Mouse (Mus musculus) hindbrain, embryonic 13.5 days (tissue): ENCODE data around the gene Efhc2. TPM values are rescaled to one million over a fixed set of nuclear protein-coding genes. Genes with fewer than 3 reads are reported as not detected.

Experiments
- ATAC-seq: fragments of 200-750 bp; cut with Nextera tagmentation; 2 replicates; pipeline ENCODE4 v1.8.0; 2017; ENCODE audit warnings: moderate TSS enrichment; ENCODE audit not compliant: low FRiP score
- H3K27ac ChIP-seq: fragments of 300-500 bp; sonication (generic); 2 replicates; pipeline ENCODE4 v1.5.1; 2015; ENCODE audit warnings: inconsistent platforms, mild to moderate bottlenecking, moderate library complexity
- H3K27me3 ChIP-seq: fragments of 300-500 bp; sonication (generic); 2 replicates; pipeline ENCODE4 v1.6.1; 2015; ENCODE audit warnings: mild to moderate bottlenecking, inconsistent platforms
- H3K36me3 ChIP-seq: fragments of 300-500 bp; sonication (generic); 2 replicates; pipeline ENCODE4 v1.6.1; 2015; ENCODE audit warnings: mild to moderate bottlenecking, inconsistent platforms
- H3K4me1 ChIP-seq: fragments of 300-500 bp; sonication (generic); replicated peaks from 2 replicates; pipeline ENCODE4 v1.6.1; 2015; ENCODE audit warnings: inconsistent platforms
- H3K4me2 ChIP-seq: fragments of 300-500 bp; sonication (generic); 2 replicates; pipeline ENCODE4 v1.6.1; 2015; ENCODE audit warnings: inconsistent platforms, mild to moderate bottlenecking, moderate library complexity
- H3K4me3 ChIP-seq: fragments of 300-500 bp; sonication (generic); 2 replicates; pipeline ENCODE4 v1.5.1; 2015; ENCODE audit warnings: mild to moderate bottlenecking, inconsistent platforms
- H3K9ac ChIP-seq: fragments of 300-500 bp; sonication (generic); 2 replicates; pipeline ENCODE4 v1.6.1; 2015; ENCODE audit warnings: mild to moderate bottlenecking, inconsistent platforms
- H3K9me3 ChIP-seq: fragments of 300-500 bp; sonication (generic); 2 replicates; pipeline ENCODE4 v1.6.1; 2016; ENCODE audit warnings: inconsistent platforms
- WGBS: fragments of 180-500 bp; shearing (Covaris S2); methylation state at CpG from one replicate; pipeline ENCODE4 v1.1.7; 2015; 5-methylcytosine and 5-hydroxymethylcytosine counted together
- polyA plus RNA-seq: library from polyadenylated mRNA; unstranded; fragments of >200 nt; fragmentation: Nextera tagmentation; extraction: Ambion mirVana; gene quantifications from 2 replicates; pipeline ENCODE4 v1.2.1, GENCODE M21; 2015

Efhc2 gene
- 1.2 and 1.4 TPM in 2 replicates for polyA plus RNA-seq

DNA sequence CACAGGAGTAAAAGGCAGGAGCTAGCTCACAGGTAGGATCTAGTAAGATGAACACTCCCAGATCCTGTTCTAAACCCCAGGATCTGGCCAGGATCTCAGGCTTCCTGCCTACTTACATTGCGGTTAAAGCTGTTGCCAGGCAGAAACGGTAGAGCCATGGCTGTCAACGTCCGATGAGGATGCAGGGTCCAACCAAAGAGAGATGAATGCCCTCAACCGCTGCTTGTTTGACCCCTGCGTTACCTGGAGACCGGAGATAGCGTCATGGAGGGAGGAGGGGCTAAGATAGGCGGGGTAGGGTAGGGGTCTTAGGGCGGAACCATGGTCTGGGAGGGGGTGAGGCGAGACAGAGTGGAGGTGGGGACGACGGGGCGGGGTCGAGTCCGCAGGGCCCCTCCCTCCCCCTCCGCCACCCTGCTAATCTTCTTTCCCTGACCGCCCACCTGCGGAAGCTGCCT, at the start of gene Efhc2:
TSS of gene Efhc2 (minus strand) at position 243 of the 458 bp plus-strand sequence.
- peak; percentile 84 for ATAC-seq
- WGBS: 18% methylated on average over 18 of the region's 19 CpGs
- no peaks in the 10 kb centered on the region for H3K27me3 ChIP-seq
- H3K4me3 ChIP-seq: peak within 1 kb of the TSS; percentile 41
- H3K4me2 ChIP-seq: peak within 1 kb of the TSS; percentile 63
- H3K4me1 ChIP-seq: no peaks in the 10 kb centered on the region
- no peaks in the 10 kb centered on the region for H3K36me3 ChIP-seq
- H3K9ac ChIP-seq: peak within 1 kb of the TSS; percentile 60; the same call in 1 of the 2 replicates
- H3K27ac ChIP-seq: no peak within 1 kb of the TSS
- no peaks in the 10 kb centered on the region for H3K9me3 ChIP-seq

DNA sequence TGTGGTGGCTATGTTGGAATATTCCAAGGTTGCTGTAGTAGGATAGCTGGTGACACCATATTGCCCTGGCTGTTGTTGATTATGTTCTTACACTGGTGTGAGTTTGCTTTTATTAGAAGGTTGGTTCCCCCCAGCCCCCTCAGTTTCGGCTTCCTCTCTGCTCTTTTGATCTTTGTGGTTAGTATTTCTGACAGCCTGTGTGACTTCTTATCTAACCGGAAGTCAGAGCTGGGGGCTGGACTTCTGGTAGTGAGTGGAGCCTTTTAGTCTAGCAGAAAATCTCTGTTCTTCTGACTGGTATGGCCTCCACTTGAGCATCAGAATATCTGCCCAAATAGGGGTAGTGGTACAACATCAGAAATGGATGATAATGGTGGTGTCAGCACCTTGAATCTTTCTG, 45.9 kb upstream of the Efhc2 start:
- no peak overlapping the region for H3K27ac ChIP-seq
- H3K9ac ChIP-seq: no peak overlapping the region
- no peak for ATAC-seq
- H3K4me3 ChIP-seq: no peak overlapping the region
- no peaks in the 10 kb centered on the region for H3K4me1 ChIP-seq
- H3K27me3 ChIP-seq: no peaks in the 10 kb centered on the region
- 79% methylated on average over 2 of the region's 2 CpGs for WGBS
- no peaks in the 10 kb centered on the region for H3K36me3 ChIP-seq
- no peaks in the 10 kb centered on the region for H3K9me3 ChIP-seq
- H3K4me2 ChIP-seq: no peak overlapping the region

DNA sequence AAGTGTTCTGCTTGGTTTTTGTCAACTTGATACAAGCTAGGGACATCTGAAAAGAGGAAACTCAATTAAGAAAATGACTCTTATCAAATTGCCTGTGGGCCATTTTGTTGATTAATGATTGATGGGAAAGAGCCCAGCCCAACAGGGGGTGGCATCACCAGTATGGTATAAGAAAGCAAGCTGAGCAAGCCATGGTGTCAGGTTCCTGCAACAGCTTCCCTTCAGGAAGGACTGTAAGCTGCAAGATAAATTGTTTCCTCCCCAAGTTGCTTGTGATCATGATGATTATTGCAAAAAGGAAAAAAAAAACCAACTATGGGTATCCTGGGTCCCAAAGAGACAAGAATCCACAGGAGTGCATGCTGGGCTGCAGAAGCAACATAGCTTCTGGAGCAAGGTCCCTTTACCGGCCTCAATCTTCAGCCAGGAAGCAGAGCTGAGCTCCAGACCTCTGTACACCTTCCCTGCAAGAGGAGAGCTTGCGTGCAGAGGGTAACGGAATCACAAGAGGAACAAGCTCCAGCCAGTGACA, 18.8 kb downstream of the Efhc2 start:
- no peak for ATAC-seq
- 94% methylated on average over 3 of the region's 3 CpGs for WGBS

DNA sequence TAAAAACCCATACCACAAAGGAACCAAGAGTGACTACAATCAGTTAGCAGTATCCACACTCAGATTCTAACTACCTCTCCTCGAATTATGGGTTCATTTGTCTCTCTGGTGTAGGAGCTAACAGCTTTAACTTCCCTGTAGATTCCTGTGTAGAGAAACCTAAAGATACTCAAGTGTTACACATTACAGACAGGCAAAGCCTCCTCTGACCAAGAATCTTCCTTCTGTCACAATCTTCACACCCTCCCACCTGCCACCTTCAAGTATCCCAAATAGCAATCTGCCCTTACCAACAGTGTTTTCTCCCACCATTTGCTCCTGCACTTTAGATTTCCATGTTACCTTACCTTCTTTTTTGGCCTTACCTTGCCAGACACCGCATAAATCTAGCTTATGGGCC, 35.3 kb downstream of the Efhc2 start:
- 65% methylated on average over 2 of the region's 2 CpGs for WGBS
- no peaks in the 10 kb centered on the region for H3K4me1 ChIP-seq
- no peak overlapping the region for H3K9ac ChIP-seq
- no peaks in the 10 kb centered on the region for H3K9me3 ChIP-seq
- ATAC-seq: no peak
- no peaks in the 10 kb centered on the region for H3K27me3 ChIP-seq
- no peak overlapping the region for H3K4me2 ChIP-seq
- no peak overlapping the region for H3K4me3 ChIP-seq
- H3K27ac ChIP-seq: no peak overlapping the region
- no peaks in the 10 kb centered on the region for H3K36me3 ChIP-seq

More for the DNA sequence above, 18.8 kb downstream of the Efhc2 start:
- Histone ChIP-seq H3K27me3 (no peaks in the 10 kb centered on the region), H3K9me3 (no peaks in the 10 kb centered on the region), H3K36me3 (no peaks in the 10 kb centered on the region), H3K4me3 (no peak overlapping the region), H3K9ac (no peak overlapping the region), H3K4me1 (no peaks in the 10 kb centered on the region), H3K27ac (no peak overlapping the region), H3K4me2 (no peak overlapping the region)

DNA sequence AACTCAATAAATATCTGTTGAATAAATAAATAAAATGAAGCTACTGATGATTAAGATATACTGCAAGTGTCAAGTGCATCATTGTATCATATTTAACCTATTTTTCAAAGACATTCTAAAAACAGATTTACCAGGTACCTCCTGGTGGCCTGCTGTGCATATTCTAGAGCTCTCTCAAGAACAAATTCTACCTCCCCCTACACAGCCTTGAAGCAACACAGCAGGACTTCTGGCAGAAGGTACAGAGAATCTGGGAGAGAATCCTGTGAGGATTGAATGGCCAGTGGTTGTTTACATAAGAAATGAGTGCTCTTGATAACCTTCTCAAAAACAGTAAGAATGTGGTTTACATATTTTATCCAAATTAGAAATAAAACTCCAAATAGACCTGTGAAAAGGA, 94.0 kb downstream of the Efhc2 start:
- no peak for ATAC-seq
- H3K9me3 ChIP-seq: no peaks in the 10 kb centered on the region

DNA sequence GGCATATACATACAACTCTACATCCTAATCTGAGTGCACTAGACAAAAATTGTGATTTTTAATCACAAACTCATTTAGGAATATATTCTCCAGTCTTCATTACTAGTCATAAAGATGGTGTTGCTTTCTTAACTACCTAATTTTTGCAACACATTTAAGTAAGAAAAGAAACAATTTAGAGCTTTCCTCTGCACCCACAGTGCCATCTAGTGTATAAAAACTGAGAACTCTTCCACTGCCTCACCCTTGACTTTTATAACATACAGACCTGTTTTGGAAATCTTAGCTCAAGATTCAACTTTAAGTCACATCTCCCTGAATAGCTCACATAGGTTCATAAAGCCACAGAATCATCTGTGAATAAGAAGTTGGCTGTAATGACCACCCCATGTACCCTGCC, 101.7 kb downstream of the Efhc2 start:
- Histone ChIP-seq H3K9ac (no peak overlapping the region), H3K4me3 (no peak overlapping the region), H3K4me2 (no peak overlapping the region), H3K36me3 (no peaks in the 10 kb centered on the region), H3K27me3 (no peaks in the 10 kb centered on the region), H3K9me3 (no peaks in the 10 kb centered on the region), H3K27ac (no peak overlapping the region), H3K4me1 (no peaks in the 10 kb centered on the region)
- no peak for ATAC-seq

More for the DNA sequence above, 94.0 kb downstream of the Efhc2 start:
- Histone ChIP-seq H3K4me2 (no peak overlapping the region), H3K27ac (no peak overlapping the region), H3K4me1 (no peaks in the 10 kb centered on the region), H3K9ac (no peak overlapping the region), H3K4me3 (no peak overlapping the region), H3K36me3 (no peaks in the 10 kb centered on the region), H3K27me3 (no peaks in the 10 kb centered on the region)

DNA sequence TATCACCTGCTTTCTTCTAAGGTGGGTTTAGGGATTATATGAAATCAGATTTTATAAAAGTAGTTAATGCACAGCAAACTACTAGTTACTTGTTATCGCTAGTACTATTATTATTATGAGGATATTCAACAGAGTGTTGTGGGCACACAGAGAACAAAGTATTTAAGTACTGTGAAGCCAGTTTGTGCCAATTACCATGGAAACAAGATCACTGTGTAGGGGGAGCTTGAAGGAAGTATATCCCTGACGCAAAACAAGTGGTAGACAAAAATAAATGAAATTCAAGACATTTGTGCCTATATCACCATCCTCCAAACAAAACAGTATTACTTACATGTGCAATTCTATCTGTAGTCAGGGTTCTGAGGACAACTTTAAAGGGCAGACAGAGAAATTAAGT, 105.7 kb downstream of the Efhc2 start:
- no peaks in the 10 kb centered on the region for H3K27me3 ChIP-seq
- H3K4me3 ChIP-seq: no peak overlapping the region
- WGBS: 89% methylated on average over 2 of the region's 2 CpGs

DNA sequence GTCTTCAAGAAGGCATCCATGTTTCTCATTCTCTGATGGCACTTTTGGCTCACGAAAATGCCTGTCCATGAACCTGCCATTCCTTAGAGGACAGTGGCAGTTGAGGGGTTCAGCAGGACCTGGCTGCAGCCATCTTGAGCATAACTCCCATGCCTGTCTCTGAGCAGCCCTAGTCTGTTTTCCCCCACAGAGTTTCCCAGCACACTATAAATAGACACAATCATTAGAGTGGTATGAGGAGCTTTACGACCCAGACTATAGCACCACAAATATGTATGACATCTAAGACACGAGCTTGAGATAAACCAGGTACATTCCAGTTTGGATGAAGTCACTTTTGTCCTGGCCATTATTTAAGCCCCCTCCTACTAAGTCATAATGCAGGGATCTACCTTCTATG, 143.4 kb downstream of the Efhc2 start:
- Histone ChIP-seq H3K27me3 (no peaks in the 10 kb centered on the region), H3K27ac (no peak overlapping the region), H3K4me2 (no peak overlapping the region), H3K9me3 (no peaks in the 10 kb centered on the region), H3K4me3 (no peak overlapping the region), H3K36me3 (no peaks in the 10 kb centered on the region), H3K4me1 (no peaks in the 10 kb centered on the region), H3K9ac (no peak overlapping the region)
- WGBS: 82% methylated on average over 3 of the region's 3 CpGs
- no peak for ATAC-seq

More for the DNA sequence above, 105.7 kb downstream of the Efhc2 start:
- Histone ChIP-seq H3K9me3 (no peaks in the 10 kb centered on the region), H3K9ac (no peak overlapping the region), H3K27ac (no peak overlapping the region), H3K36me3 (no peaks in the 10 kb centered on the region), H3K4me1 (no peaks in the 10 kb centered on the region), H3K4me2 (no peak overlapping the region)
- no peak for ATAC-seq

DNA sequence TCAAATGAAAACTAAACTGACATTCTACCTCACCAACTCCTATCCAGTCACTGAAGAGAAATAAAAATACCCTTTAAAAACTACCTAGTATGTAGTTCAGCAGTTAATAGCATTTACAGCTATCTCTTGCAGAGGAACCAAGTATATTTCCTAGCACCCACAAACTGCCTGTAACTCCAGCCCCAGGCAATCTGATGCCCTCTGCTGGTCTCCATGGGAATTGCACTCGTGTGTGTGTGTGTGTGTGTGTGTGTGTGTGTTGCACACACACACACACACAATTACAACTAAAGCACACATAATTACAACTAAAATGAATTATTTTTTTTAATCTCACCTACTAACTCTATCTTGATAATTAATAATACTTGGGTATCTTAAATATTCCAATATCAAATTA, 153.5 kb downstream of the Efhc2 start:
- Histone ChIP-seq H3K4me2 (no peak overlapping the region), H3K4me3 (no peak overlapping the region), H3K9ac (no peak overlapping the region), H3K36me3 (no peaks in the 10 kb centered on the region), H3K4me1 (no peaks in the 10 kb centered on the region), H3K9me3 (no peaks in the 10 kb centered on the region), H3K27me3 (no peaks in the 10 kb centered on the region), H3K27ac (no peak overlapping the region)
- 69% methylated on average over 1 of the region's 1 CpGs for WGBS
- no peak for ATAC-seq
